Mouse (Mus musculus) kidney, adult 18-20 months (tissue): Measurements from ENCODE around the gene Jhy.

ENCODE experiments used
- DNase-seq: peaks from one replicate; pipeline ENCODE4 v3.0.0; 2021

Gene Jhy

DNA sequence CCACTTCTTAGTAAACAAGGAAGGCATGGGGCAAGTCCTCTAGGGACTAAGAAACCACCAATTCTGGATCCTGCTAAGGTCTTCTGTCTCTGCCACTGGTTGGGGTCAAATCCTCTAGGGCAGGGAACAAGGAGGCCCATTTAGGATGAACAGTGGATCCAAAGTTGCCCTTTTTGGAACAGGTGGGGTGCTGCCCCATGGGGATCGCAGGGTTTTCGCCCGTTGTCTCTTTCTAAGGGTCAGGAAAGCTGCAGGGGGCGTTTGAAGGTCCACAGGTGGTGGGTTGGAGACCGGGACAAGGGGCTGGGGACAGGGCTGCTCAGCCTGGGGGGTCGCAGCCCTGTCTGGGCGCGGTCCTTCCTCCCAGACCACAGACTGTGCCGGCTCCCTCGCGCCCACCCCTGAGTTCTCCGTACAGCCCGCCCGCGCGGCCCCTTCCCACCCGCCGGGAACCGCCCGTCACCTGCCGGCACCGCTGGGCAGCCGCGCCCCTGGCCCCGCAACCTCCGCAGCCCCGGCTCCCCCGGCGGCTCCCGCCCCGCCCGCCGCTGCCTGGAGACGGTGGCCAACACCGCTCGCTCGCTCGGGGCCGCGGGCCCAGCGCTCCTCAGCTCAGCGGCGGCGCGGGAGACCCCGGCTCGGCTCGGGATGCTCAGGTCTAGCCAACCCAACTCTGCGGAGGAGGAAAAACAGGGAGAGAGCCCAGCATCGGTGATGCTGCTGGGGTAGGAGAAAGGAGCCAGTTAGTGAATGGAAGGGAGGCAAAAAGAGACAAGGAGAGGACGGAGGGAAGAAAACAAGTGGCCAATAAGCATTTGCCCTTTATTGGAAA lies at the start of gene Jhy:
TSS of gene Jhy (minus strand) at position 533 of the 832 bp plus-strand sequence.
- no peak for DNase-seq

DNA sequence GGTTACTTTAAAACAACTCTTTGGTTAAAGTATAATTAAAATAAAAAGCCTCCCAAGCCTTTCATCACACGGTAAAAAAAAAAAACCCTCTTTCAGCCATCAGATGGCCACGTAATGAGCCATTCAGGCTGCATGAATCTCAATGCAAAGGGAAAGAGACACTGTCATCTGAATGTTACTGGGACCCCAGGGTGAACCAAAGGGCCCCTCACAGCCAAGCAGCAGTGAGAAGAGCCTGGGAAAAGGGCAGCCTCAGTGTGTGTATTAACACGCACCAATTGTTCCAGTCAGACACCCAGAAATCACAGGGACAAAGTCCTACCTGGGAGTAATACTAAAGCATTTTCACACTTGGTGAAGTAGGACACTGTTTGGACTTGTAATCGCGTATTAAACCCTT lies 48.5 kb upstream of the Jhy start:
- no peak for DNase-seq

DNA sequence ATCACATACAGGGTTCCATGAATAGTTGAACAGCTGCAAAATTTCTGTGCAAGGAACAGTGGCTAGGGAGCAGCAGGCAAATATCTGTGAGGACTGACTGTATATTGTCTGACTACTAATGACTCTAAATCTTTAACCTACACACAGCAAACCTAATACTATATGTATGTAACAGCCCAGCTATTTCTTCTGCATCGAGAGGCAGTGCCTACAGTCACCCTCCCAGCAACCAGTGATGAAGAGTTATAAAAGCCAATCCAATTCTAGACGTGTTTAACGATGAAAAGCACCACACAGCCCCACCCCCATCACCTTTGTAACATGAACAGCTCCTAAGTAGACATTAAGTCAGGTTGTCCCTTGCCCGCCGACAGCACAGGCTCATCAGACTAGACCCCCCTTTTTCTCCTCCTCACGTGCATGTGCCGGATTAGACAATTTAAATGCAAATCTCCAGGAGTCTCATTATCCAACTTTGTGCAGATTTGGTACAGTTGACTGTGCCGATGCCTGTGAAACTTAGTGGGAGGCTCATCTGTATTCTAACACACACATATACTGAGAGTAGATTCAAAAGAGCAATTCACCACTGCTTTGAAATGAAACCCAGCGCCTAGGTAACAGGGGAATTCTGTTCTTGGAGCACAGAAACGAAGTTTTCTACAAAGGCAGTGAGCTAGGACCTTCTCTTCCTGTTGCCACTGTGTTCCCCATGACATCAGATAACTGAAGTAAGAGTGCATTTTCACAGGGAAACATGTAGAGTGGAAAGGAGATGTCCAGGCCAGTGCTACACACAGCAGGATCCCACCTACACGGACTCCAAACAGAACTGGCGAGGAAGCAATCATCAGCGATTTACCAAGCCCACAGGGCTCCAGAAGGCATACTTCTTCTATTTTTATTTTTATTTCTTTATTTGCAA lies 47.9 kb upstream of the Jhy start:
- DNase-seq, result no peak

DNA sequence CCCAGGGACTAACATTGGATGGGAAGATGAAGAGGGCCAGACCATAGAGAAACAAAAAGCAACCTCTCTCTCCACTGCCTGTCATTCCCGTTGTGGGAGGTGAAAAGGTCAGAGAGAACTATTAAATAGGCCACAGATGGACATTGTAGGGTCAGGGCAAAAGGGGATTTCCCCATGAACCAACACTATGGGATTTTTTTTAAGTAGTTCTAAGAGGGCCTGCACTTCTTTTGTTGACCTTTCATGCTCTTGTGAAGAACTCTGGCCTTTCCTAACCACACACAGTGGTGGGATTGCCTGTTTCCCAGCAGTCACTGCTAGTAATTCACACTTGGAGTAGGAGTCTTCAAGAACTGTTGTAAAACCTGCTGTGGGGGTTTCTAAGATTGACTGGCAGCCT lies 43.9 kb upstream of the Jhy start:
- DNase-seq, result no peak

DNA sequence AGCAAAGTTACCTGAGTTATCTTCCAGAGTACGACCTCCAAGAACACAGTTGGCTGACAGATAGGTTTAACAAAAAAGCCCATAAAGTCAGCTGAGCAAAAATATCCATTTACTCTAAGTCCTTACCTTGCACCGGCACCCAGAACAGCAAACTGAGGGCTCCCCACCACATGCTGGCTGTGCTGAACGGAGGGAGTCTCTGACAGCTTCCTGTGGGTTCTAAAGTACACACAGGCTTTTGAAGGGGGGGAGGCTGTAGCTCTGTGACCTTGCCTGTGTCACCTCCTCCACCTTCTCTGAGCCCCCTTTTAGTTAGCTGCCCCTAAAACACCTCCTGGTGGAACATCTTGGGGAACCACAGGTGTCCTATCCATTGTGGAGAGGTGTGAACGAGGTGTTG lies 40.5 kb upstream of the Jhy start, which contains the start of gene Crtam:
TSS of gene Crtam (minus strand) at position 214 of the 400 bp plus-strand sequence.
- DNase-seq, result no peak

DNA sequence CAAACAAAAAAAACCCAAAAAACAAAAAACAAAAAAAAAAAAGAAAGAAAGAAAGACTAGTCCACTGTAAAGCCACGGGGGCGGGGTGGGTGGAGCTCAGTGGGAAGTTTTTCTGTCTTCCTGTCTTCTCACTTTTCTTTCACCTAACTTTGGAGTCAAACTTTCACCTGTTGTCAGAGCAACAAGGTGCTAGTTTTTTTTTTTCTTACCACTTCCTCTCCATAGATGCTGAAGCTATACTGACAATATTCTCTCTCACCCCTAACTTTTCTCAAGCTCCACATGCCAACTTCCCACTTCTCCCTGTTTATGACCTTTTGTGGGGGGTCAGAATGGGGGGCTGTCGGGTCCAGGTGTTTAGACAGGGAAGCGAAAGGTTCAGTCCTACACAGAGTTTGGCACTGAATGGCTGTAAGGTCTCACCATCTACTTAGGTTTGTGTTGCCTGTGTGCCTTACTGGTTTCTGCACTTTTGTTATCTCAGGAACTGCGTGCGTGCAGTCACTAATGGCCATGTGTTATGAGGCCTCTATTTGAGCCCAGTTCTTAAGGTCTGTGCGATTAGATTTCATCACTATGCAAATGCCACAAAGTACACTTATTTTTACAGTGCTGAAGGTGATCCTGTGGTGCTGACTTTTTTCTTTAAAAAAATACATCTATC lies 33.3 kb upstream of the Jhy start:
- no peak for DNase-seq

DNA sequence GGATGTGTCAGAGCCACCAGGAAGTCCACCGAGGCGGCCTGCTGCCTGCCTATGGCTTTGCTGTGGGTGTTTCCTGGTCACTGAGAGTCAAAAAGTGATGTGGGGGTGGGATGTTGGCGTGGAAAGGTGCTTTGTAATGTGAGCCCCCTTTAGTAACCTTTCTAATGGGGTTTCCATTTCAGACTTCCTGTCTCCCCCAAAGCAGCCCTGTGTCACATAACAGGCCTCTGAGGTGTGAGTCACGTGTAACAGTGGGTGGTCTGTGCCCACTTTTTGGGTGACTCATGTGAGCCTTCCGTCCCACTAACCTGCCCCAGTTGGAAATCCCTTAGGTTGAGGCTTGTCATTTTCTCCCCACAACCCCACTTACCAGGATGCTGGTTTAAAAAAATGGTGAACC lies 30.2 kb upstream of the Jhy start:
- no peak for DNase-seq

DNA sequence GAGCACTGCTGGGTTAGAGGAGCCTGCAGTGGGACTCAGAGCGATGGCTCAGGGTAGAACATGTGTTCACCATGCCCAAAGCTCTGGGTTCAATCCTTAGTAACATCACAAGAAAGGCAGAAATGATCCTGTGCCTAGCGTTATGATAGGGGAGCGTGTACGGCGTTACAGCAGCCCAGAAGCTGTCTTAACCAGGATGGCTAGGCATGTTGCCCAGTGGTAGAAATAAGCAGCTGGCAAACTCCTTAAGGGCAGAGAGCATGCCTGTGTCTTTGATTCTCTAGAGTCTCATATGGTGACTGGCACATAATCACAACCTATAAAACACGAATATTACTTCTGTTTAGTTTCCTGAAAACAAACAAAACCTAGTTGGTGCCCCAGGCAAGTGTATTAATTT lies 27.6 kb upstream of the Jhy start:
- no peak for DNase-seq

DNA sequence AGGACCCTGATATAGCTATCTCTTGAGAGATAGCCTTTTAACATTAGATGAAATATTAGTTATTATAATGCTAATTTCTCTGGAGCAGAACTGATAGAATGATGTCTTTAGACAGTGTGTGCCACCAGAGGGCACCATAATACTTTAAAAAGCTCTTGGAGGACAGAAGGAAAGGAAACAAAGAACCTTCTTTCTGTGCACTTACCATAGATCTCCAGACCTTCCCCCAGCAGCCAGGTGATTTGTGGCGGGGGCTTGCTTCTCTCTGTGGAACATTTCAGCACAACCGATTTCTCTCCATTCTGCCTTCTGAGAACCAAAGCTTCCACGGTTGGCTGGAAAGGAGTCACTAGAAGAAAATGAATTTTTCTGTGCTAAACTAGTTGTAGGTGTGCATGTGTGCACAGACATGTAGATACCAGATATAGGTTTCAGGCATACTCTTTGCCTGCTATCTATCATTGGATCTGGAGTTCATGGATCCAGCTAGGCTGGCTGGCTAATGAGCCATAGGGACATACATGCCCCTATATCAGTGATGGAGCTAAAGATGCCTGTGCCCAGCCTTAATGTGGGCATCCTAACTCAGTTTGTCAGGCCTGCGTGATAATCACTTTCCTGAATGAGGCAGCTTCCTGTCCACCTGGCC lies 26.1 kb upstream of the Jhy start:
- DNase-seq, result peak; percentile 38

DNA sequence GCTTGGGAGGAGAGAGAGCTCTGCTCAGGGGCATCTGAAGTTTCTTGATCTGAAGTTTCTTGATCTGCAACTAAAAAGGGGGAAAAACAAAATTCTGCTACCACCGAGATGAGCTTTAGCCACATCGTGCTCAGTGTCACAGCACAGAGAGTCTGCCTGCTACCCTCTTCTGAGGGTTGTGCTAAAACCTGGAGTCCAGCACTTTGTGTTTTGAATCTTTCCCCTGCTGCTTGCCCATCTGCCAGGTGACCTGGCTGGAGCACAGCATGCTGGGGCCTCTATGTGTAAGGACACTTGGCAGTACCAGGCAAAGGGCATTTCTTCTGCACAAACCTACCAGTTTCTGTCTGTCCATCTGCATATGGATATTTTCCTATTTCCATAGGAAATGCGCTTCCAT lies 20.4 kb upstream of the Jhy start:
- no peak for DNase-seq

DNA sequence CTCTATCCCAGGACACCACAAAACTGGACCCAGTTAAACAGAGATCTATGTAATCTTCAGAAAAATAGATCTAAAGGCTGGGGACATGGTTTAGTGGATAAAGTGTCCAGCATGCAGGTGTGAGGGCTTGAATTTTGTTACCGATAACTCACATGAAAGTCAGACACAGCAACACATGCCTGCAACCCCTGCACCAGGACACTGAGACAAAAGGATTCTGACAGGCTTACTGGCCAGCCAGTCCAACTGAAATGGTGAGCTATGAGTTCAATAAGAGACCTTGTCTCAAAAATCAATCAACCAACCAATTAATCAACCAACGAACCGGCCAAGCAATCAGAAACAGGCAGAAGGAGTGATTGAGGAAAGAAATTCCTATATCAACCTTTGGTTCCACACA lies 19.8 kb upstream of the Jhy start:
- DNase-seq, result no peak

DNA sequence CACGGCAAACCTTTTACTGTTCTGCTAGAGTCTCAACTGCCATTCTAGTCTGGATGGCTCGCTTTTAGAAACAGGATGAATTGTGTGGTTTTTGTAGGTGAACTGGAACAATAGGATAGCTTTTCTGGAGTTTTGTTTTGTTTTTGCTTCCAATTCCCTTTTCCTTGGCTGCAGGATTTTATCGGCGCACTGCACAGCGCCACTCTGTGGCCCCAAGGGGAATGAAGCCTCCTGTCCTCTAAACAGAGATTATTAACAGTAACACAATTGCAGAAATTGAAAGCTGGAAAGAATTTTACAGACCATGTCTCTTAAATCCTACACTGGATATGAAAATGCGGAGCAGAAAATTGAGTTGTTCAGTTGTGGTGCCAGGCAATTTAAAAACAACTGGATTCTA lies 18.6 kb upstream of the Jhy start:
- DNase-seq, result no peak

DNA sequence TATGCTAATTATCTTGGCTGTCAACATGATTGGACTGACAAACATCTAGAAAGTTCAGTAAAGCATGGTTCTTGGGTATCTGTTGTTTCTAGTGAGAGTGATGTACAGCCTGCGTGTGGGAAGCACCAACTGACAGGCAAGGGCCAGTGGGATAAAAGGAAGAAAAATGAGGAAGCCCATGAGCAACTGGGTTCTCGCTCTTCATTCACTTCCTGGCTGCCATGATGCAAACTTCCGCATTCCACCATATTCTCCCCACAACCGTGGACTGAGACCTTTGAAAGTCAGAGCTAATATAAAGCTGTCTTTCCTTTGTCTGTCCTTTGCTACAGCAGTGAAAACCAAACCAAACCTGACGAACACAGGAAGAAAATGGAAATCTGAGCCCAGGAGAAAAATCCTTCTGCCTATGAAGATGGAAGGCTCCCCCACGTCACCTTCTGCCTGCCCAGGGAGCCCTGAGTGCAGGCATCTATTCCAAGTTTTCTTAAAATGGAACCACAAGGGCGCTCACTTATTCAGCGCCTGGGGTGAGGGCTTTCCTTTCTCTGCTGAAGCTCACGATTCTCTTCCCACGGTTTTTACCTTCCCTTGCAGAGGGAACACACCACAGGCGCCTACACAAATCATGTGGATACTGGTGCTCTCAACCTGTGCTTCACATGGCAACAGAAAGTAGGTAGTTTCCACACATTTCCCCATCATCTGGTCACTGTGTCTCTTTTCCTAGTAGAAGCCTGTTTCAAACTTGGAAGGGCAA lies 10.3 kb upstream of the Jhy start:
- DNase-seq, result no peak

DNA sequence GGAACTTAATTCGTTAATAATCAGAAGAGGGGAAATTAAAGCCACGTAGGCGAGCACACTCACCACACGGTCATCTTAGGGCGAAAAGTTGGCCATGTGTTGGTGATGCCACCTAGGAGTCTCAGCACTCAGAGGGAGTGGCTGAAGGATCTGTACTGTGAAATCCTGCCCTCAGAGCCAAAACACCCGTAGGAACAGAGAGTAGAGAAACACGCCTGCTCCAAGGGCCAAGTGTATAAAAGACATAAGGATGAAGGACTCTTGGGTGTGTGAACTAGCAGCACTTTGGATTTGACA lies 448 bp upstream of the Jhy start:
- DNase-seq, result no peak

DNA sequence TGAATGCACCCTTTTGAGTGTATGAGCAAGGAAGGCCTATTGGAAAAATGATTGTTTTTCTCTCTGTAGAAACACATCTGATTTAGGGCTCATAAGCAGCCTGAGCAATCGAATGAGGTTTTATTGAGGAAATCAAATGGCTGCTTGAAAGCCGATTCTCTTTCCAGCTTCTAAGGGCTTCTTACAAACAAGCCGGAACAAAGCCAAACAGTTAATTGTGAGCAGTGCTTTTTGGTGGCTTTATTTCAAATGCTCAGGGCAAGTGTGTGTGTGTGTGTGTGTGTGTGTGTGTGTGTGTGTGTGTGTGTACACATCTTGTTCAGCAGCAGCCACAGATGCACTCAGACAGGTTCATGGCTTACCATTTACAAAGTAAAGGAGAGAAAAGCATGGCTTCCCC lies 2.5 kb downstream of the Jhy start:
- no peak for DNase-seq

DNA sequence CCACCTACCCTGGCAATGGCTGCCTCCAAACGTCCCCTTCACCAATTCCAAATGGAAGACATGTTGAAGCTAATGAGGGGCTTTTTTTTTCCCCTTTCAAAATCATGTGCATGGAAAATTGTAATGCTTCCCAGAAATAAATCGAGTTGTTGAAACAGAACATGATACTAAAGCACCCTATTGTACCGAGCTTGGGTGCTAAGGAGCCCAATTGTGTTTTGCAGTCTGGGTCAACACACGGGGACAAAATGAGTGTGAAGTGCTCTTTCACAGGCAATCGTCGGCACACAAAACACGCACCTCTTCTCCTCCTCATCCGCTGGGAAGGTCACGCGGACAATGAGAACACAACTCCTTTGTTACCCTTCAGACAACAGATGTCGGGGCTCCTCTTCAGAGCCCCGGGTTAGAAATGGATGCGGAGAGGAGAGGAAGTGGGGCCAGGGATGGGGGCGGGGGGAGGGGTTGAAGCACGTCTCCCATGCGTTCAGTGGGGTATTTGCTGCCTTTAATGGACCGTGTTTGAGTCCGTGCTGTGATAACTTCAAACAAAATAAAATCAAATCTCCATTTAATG lies 14.8 kb downstream of the Jhy start:
- no peak for DNase-seq

DNA sequence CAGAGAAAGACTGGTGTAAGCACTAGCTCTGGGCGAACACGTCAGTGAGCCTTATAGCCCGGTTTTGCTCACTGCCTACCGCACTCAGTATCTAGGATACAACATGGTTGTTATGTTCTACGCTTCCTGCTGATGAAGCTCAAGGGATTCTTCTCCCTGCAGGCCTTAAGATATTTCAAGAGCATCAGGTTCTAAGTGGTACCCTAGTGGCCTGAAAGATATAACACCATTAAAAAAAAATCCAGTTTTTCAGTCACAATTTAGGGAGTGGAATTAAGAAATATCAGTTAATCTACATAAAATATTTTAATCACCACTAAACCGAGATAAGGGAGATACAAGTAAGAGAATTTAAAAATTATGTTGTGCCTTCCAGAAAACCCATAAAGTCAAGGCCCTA lies 15.4 kb downstream of the Jhy start:
- DNase-seq, result no peak

DNA sequence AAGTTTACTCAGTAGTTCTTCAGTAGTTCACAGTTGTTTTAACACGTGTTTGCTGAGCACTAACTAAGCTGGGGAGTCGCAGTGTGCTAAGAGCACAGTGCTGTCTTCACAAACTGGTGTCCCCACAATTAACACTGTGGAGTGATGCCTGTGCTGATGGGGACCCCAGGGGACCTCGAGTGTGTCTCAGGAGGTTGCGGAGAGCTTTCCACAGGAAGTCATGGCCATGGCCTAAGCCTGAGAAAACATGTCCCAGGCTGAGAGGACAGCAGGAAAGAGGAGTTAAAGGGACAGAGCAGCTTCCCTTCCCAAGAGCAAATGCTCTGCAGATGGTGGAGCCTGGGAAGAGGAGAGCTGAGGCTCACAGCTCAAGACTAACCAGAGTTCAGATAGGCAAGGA lies 16.8 kb downstream of the Jhy start:
- DNase-seq, result no peak

DNA sequence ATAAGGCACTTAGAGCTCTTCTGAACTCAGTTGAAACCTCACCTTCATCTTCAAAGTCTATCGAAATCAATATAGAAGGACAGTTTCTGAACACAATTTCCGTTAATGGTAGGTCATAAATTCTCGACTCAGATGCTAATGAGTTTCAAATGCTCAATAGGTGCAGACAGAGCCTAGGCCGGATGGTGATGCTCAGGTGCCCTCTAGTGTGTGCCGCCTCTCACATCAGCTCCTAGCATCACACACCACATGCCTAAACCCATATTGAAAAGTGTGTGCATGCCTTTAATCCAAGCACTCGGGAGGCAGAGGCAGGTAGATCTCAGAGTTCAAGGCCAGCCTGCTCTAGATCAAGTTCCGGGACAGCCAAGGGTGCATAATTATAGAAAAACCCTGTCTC lies 26.5 kb downstream of the Jhy start:
- no peak for DNase-seq

DNA sequence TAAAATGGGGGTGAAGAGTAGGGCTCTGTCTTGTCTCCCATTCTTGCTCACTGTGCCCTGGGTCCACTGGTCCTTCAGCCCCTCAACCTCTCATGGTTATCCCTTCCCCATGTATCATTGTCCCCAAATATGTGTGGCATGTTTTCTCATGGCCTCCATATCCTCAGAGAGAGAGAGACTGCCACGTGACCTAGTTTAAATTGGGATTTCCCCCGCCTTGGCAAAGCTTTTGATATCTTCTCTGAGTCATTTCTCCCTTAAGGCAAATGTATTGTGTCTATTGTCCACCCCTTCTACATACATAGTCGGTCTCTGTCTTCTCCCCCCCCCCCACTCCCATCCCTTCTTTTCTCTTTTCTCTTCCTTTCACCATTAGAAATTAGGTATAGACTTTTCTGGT lies 30.6 kb downstream of the Jhy start:
- DNase-seq, result no peak

DNA sequence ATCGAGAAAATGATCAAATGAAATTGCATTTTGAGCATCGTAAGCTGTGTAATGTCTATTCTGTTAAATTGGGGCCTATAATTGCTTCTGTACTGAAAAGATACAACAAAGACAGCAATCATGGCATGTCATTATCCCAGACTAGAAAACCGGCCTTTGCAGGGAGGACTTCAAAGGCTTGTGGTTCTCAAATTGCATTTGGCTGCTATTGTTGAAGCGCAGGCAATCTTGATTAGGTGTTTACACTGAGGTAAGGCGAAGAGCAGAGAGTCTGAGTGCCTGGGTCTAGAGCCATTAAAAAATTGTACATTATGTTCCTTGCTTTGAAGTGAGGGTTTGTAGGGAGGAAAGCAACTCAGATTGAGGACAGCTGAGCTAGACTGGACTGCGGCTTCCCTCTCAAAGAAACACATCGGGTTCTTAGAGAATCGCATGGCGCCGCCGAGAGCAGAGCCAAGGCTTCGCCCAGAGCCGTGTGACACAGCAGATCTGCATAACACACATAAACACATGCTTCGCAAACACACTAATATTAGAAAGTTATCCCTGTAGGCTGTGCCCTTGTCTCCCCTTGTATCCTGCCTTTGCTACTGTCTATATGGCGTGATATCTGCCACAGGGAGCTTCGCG lies 36.5 kb downstream of the Jhy start:
- no peak for DNase-seq
